39 mouse cellular contexts compared by ENCODE assay signal in the genomic region with DNA sequence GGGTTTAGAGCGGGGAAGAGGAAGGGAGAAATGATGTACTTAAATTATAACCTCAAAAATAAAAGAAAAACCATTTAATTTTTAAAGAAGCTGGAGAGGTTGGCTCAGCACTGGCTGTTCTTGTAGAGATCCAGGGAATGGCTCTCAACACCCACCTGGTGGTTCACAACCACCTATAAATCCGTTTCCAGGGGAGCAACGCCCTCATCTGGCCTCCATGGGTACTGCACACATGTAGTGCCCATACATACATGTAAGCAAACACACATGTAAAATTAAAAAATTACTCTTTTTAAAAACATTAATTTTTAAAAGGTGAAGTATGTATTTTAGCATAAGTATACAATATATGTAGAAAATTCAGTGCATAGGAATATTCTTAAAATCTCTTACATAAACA. TPM values are rescaled to one million over a fixed set of nuclear protein-coding genes. Genes with fewer than 3 reads are reported as not detected.
DNase-seq lines count a peak whose midpoint lies in the region; ATAC-seq and TF ChIP-seq lines count a peak whose summit lies in the region.
"Had no signal": no experiment of that assay in that cellular context is flagged by ENCODE, and none has a peak within 500 bp of the region (broad histone marks: within the 10 kb centered on the region; RNA-seq: fewer than 3 reads in every experiment).

No protein-coding gene starts in this region.

- ATAC-seq in hindbrain, postnatal 0 days = no peak
- no peak for ATAC-seq in liver, postnatal 0 days
- ATAC-seq in liver, embryonic 12.5 days = no peak
- ATAC-seq: CD4-positive, CD25-positive, alpha-beta regulatory T cell, adult 4 months had no signal

- no peaks in the 10 kb centered on the region for H3K36me3 ChIP-seq in hindbrain, postnatal 0 days (ENCODE audit: insufficient read depth, low read length)
- H3K36me3 ChIP-seq in hindbrain, embryonic 10.5 days = no peaks in the 10 kb centered on the region
- no peaks in the 10 kb centered on the region for H3K36me3 ChIP-seq in liver, postnatal 0 days (replicated peaks; ENCODE audit: insufficient read depth, low read length)
- no peaks in the 10 kb centered on the region for H3K36me3 ChIP-seq in liver, embryonic 12.5 days
- H3K36me3 ChIP-seq in small intestine, adult 2 months (ENCODE audit: control insufficient read depth, insufficient read depth, low read length) = no peaks in the 10 kb centered on the region
- H3K36me3 ChIP-seq: embryonic facial prominence, embryonic 10.5 days; embryonic facial prominence, embryonic 15.5 days; forebrain, embryonic 12.5 days; heart, embryonic 12.5 days; hindbrain, embryonic 15.5 days; limb, embryonic 10.5 days; limb, embryonic 15.5 days; neural tube, embryonic 15.5 days had no signal

- no peaks in the 10 kb centered on the region for H3K4me1 ChIP-seq in hindbrain, postnatal 0 days (ENCODE audit: insufficient read depth, low read length)
- peaks cover 11% of the 10 kb centered on the region for H3K4me1 ChIP-seq in hindbrain, embryonic 10.5 days (replicated peaks)
- H3K4me1 ChIP-seq in liver, postnatal 0 days (ENCODE audit: insufficient read depth) = no peaks in the 10 kb centered on the region
- H3K4me1 ChIP-seq in liver, embryonic 12.5 days = 0 out of 2 replicates have a peak, but pooled peaks cover 9% of the 10 kb centered on the region
- H3K4me1 ChIP-seq in small intestine, adult 2 months (ENCODE audit: control insufficient read depth, insufficient read depth, insufficient read length, low read length) = peaks cover 6% of the 10 kb centered on the region; the same call in 1 of the 2 replicates
- H3K4me1 ChIP-seq: forebrain, embryonic 12.5 days; hindbrain, embryonic 15.5 days had no signal

- H3K9ac ChIP-seq in hindbrain, postnatal 0 days (replicated peaks; ENCODE audit: low read length) = no peak overlapping the region
- H3K9ac ChIP-seq in liver, postnatal 0 days (replicated peaks) = no peak overlapping the region
- no peak overlapping the region for H3K9ac ChIP-seq in liver, embryonic 12.5 days
- H3K9ac ChIP-seq: embryonic facial prominence, embryonic 15.5 days; forebrain, embryonic 12.5 days; heart, embryonic 12.5 days; hindbrain, embryonic 15.5 days; limb, embryonic 15.5 days; liver, embryonic 14.5 days; lung, embryonic 14.5 days; neural tube, embryonic 15.5 days had no signal

- no peaks in the 10 kb centered on the region for H3K27me3 ChIP-seq in hindbrain, postnatal 0 days (ENCODE audit: insufficient read depth, low read length)
- H3K27me3 ChIP-seq in hindbrain, embryonic 10.5 days (ENCODE audit: insufficient read depth, poor library complexity, severe bottlenecking) = peaks cover 23% of the 10 kb centered on the region; the same call in 1 of the 2 replicates
- no peaks in the 10 kb centered on the region for H3K27me3 ChIP-seq in liver, postnatal 0 days (ENCODE audit: insufficient read depth, low read length)
- H3K27me3 ChIP-seq in liver, embryonic 12.5 days (replicated peaks) = peaks cover 35% of the 10 kb centered on the region
- H3K27me3 ChIP-seq in small intestine, adult 2 months (ENCODE audit: control insufficient read depth, insufficient read depth, low read length) = no peaks in the 10 kb centered on the region
- H3K27me3 ChIP-seq: embryonic facial prominence, embryonic 15.5 days; hindbrain, embryonic 15.5 days; limb, embryonic 15.5 days; neural tube, embryonic 15.5 days had no signal

- TF ChIP-seq CTCF in hindbrain, postnatal 0 days (IDR thresholded peaks at IDR 0.05; ENCODE audit: low read depth) = peak; percentile 11; the same call in 1 of the 2 replicates
- peak; percentile 11; the same call in 1 of the 2 replicates for TF ChIP-seq CTCF in liver, postnatal 0 days (IDR thresholded peaks at IDR 0.05; ENCODE audit: low read depth)
- TF ChIP-seq CTCF in small intestine, adult 2 months (IDR thresholded peaks at IDR 0.05; ENCODE audit: extremely low read depth, insufficient read length, insufficient replicate concordance, low read depth, low read length) = 0 out of 2 replicates have a peak, but pooled peaks have one; percentile 21

- no peak overlapping the region for H3K27ac ChIP-seq in hindbrain, postnatal 0 days
- no peak overlapping the region for H3K27ac ChIP-seq in hindbrain, embryonic 10.5 days
- H3K27ac ChIP-seq in liver, postnatal 0 days (ENCODE audit: low read depth) = no peak overlapping the region
- no peak overlapping the region for H3K27ac ChIP-seq in liver, embryonic 12.5 days
- H3K27ac ChIP-seq in small intestine, adult 2 months (ENCODE audit: insufficient read depth, low read depth, low read length) = no peak overlapping the region
- H3K27ac ChIP-seq: embryonic facial prominence, embryonic 10.5 days; embryonic facial prominence, embryonic 15.5 days; forebrain, embryonic 12.5 days; hindbrain, embryonic 15.5 days; limb, embryonic 10.5 days; limb, embryonic 15.5 days; liver, embryonic 14.5 days; macrophage; neural tube, embryonic 15.5 days had no signal

- H3K4me3 ChIP-seq in hindbrain, postnatal 0 days (ENCODE audit: low read length) = no peak overlapping the region
- H3K4me3 ChIP-seq in hindbrain, embryonic 10.5 days = no peak overlapping the region
- no peak overlapping the region for H3K4me3 ChIP-seq in liver, postnatal 0 days (ENCODE audit: low read depth, low read length)
- H3K4me3 ChIP-seq in liver, embryonic 12.5 days = no peak overlapping the region
- no peak overlapping the region for H3K4me3 ChIP-seq in small intestine, adult 2 months (ENCODE audit: low read depth, low read length)
- H3K4me3 ChIP-seq: embryonic facial prominence, embryonic 10.5 days; embryonic facial prominence, embryonic 15.5 days; forebrain, embryonic 12.5 days; heart, embryonic 12.5 days; hindbrain, embryonic 15.5 days; limb, embryonic 10.5 days; limb, embryonic 15.5 days; neural tube, embryonic 15.5 days had no signal

- TF ChIP-seq EP300 in liver, postnatal 0 days (IDR thresholded peaks at IDR 0.05; ENCODE audit: low read depth) = no peak

- no peak for TF ChIP-seq POLR2A in small intestine, adult 2 months (IDR thresholded peaks at IDR 0.05; ENCODE audit: low read depth, low read length)

- WGBS in hindbrain, postnatal 0 days = 68% methylated on average over 3 of the region's 3 CpGs
- 70% methylated on average over 3 of the region's 3 CpGs for WGBS in hindbrain, embryonic 10.5 days
- WGBS in liver, postnatal 0 days (ENCODE audit: insufficient replicate concordance) = 53% methylated on average over 3 of the region's 3 CpGs
- WGBS in liver, embryonic 12.5 days (ENCODE audit: insufficient replicate concordance) = 43% methylated on average over 3 of the region's 3 CpGs
- WGBS in small intestine, adult 2 months = 65% methylated on average over 3 of the region's 3 CpGs

- H3K4me2 ChIP-seq in hindbrain, postnatal 0 days (ENCODE audit: low read depth, low read length) = no peak overlapping the region
- no peak overlapping the region for H3K4me2 ChIP-seq in liver, postnatal 0 days (ENCODE audit: low read depth, low read length)
- no peak overlapping the region for H3K4me2 ChIP-seq in liver, embryonic 12.5 days
- H3K4me2 ChIP-seq: embryonic facial prominence, embryonic 15.5 days; forebrain, embryonic 12.5 days; heart, embryonic 12.5 days; hindbrain, embryonic 15.5 days; limb, embryonic 15.5 days; lung, embryonic 14.5 days; neural tube, embryonic 15.5 days had no signal

- no peaks in the 10 kb centered on the region for H3K9me3 ChIP-seq in hindbrain, postnatal 0 days (ENCODE audit: low read length)
- no peaks in the 10 kb centered on the region for H3K9me3 ChIP-seq in hindbrain, embryonic 10.5 days
- no peaks in the 10 kb centered on the region for H3K9me3 ChIP-seq in liver, postnatal 0 days (ENCODE audit: low read length)
- H3K9me3 ChIP-seq in liver, embryonic 12.5 days (replicated peaks) = no peaks in the 10 kb centered on the region
- H3K9me3 ChIP-seq: embryonic facial prominence, embryonic 10.5 days; embryonic facial prominence, embryonic 15.5 days; forebrain, embryonic 12.5 days; heart, embryonic 12.5 days; hindbrain, embryonic 15.5 days; limb, embryonic 10.5 days; limb, embryonic 15.5 days; neural tube, embryonic 15.5 days had no signal

- DNase-seq in hindbrain, postnatal 0 days (ENCODE audit: low spot score) = no peak
- no peak for DNase-seq in hindbrain, embryonic 10.5 days (ENCODE audit: low spot score)
- DNase-seq in liver, postnatal 0 days = no peak
- DNase-seq in R1 (ENCODE audit: low read depth, low spot score) = peak; percentile 50
- no peak for DNase-seq in lung, postnatal 25 days (ENCODE audit: low spot score)
- DNase-seq: adrenal gland, adult 8-10 months; cerebellum, adult 8-10 months; cerebellum, postnatal 25 days; gastrocnemius, postnatal 36 days; heart, adult 18-20 months; kidney, adult 9 months; kidney, postnatal 14 days; lung, embryonic 14.5 days; midbrain, embryonic 14.5 days; right cerebral cortex, postnatal 25 days; spleen, adult 18-20 months had no signal

RNA-seq across cellular contexts. Expression of a gene that starts 16.3 kb away (rescaled TPM):
- total RNA-seq in hindbrain, postnatal 0 days (2014; rRNA removed) = 14.6 and 18.9 TPM in 2 replicates
- polyA plus RNA-seq in hindbrain, postnatal 0 days (2015; fragmentation: Nextera tagmentation; extraction: Ambion mirVana) = 7.0 and 7.4 TPM in 2 replicates
- 86.6 and 112 TPM in 2 replicates for polyA plus RNA-seq in hindbrain, embryonic 10.5 days (2016; fragmentation: Nextera tagmentation; extraction: Ambion mirVana)
- polyA plus RNA-seq in liver, postnatal 0 days (2015; fragmentation: Nextera tagmentation; extraction: Ambion mirVana) = 1.9 and 2.0 TPM in 2 replicates
- 8.6 TPM in 2 replicates for polyA plus RNA-seq in liver, embryonic 12.5 days (2016; fragmentation: Nextera tagmentation; extraction: Ambion mirVana)
- 1.6 and 3.1 TPM in 2 replicates for polyA plus RNA-seq in small intestine, adult 2 months (2012; rRNA removed)

RNA-seq across cellular contexts. Expression of a gene that starts 18.5 kb away (rescaled TPM):
- total RNA-seq in hindbrain, postnatal 0 days (2014; rRNA removed) = not detected in 2 replicates
- not detected in 2 replicates for polyA plus RNA-seq in hindbrain, postnatal 0 days (2015; fragmentation: Nextera tagmentation; extraction: Ambion mirVana)
- polyA plus RNA-seq in hindbrain, embryonic 10.5 days (2016; fragmentation: Nextera tagmentation; extraction: Ambion mirVana) = not detected in 2 replicates
- not detected in 2 replicates for polyA plus RNA-seq in liver, postnatal 0 days (2015; fragmentation: Nextera tagmentation; extraction: Ambion mirVana)
- polyA plus RNA-seq in liver, embryonic 12.5 days (2016; fragmentation: Nextera tagmentation; extraction: Ambion mirVana) = not detected in 2 replicates
- 10.8 and 2,214 TPM in 2 replicates for polyA plus RNA-seq in small intestine, adult 2 months (2012; rRNA removed)
- total RNA-seq: adrenal gland, adult 8-10 months; adrenal gland, postnatal 4 days; gastrocnemius, postnatal 36 days; heart, adult 18-20 months; hematopoietic stem cell, adult 5-6 weeks; layer of hippocampus, adult 18-20 months; layer of hippocampus, postnatal 14 days; left cerebral cortex, postnatal 10 days; megakaryocyte-erythroid progenitor cell, adult 5-6 weeks had no signal
- polyA plus RNA-seq: CD4-positive, CD25-positive, alpha-beta regulatory T cell, adult 4 months; embryonic facial prominence, embryonic 10.5 days; embryonic facial prominence, embryonic 15.5 days; forebrain, embryonic 12.5 days; heart, embryonic 12.5 days; heart, postnatal 0 days; hindbrain, embryonic 15.5 days; intestine, embryonic 14.5 days; limb, embryonic 10.5 days; limb, embryonic 15.5 days; liver, embryonic 14.5 days; lung, embryonic 14.5 days; macrophage; midbrain, embryonic 14.5 days; neural tube, embryonic 15.5 days; stomach, embryonic 16.5 days; thymus, postnatal 0 days had no signal

RNA-seq across cellular contexts. Expression of a gene that starts 34.3 kb away (rescaled TPM):
- total RNA-seq in hindbrain, postnatal 0 days (2014; rRNA removed) = 10.0 and 11.4 TPM in 2 replicates
- 6.5 and 7.6 TPM in 2 replicates for polyA plus RNA-seq in hindbrain, postnatal 0 days (2015; fragmentation: Nextera tagmentation; extraction: Ambion mirVana)
- 11.2 and 13.0 TPM in 2 replicates for polyA plus RNA-seq in hindbrain, embryonic 10.5 days (2016; fragmentation: Nextera tagmentation; extraction: Ambion mirVana)
- 3.1 and 3.9 TPM in 2 replicates for polyA plus RNA-seq in liver, postnatal 0 days (2015; fragmentation: Nextera tagmentation; extraction: Ambion mirVana)
- polyA plus RNA-seq in liver, embryonic 12.5 days (2016; fragmentation: Nextera tagmentation; extraction: Ambion mirVana) = 2.5 and 3.3 TPM in 2 replicates
- polyA plus RNA-seq in small intestine, adult 2 months (2012; rRNA removed) = 4.4 and 4.7 TPM in 2 replicates

Comparison
In these comparisons a context has a peak if more than half of its experiments do, and no peak if none do; other contexts are left out.
1. RNA of a gene that starts 18.5 kb away (polyA plus RNA-seq): 10.8 to 2,214 TPM in small intestine, adult 2 months; not detected in hindbrain, postnatal 0 days, not detected in hindbrain, embryonic 10.5 days, not detected in liver, postnatal 0 days and not detected in liver, embryonic 12.5 days; every median in the first group is over 10 times any median in the second.
2. Peak in every context shown above with its lines, with median percentiles within 50 percentile points of each other: CTCF ChIP-seq.